Mouse (Mus musculus) adrenal gland, postnatal 14 days (tissue): Measurements from ENCODE around the gene Lig1. TPM values are rescaled to one million over a fixed set of nuclear protein-coding genes. Genes with fewer than 3 reads are reported as not detected.

Source experiments
- DNase-seq: peaks from one replicate; pipeline ENCODE4 v3.0.0; 2021; ENCODE audit warnings: mixed read lengths
- long read RNA-seq, 2 experiments: library from polyadenylated mRNA; stranded (forward); transcript quantifications; one replicate each; pipeline ENCODE4 v2.0.0; 2021
- total RNA-seq: library from RNA; stranded (reverse); gene quantifications from 2 replicates; pipeline ENCODE4 v1.2.3, GENCODE M21; 2021

Lig1 gene
- total RNA-seq = 27.4 and 30.2 TPM in 2 replicates
- long read RNA-seq, experiment 1, transcript Lig1-209 (28 exons, 3,054 nt) = major isoform, 8 of 72 reads
- long read RNA-seq, experiment 1, partial matches to known transcripts = 12 of 72 reads
- long read RNA-seq, experiment 1, other reads (novel, unspliced or antisense) = 52 of 72 reads
- long read RNA-seq, experiment 2, transcript Lig1-209 (28 exons, 3,054 nt) = major isoform, 6 of 59 reads
- long read RNA-seq, experiment 2, partial matches to known transcripts = 5 of 59 reads
- long read RNA-seq, experiment 2, other reads (novel, unspliced or antisense) = 48 of 59 reads

- no peak for DNase-seq
Observed at GRCm38 (mm10) chr7:13277081-13277480, at the start of gene Lig1. Gene Lig1 (plus strand): TSS chr7:13277283.

DNA sequence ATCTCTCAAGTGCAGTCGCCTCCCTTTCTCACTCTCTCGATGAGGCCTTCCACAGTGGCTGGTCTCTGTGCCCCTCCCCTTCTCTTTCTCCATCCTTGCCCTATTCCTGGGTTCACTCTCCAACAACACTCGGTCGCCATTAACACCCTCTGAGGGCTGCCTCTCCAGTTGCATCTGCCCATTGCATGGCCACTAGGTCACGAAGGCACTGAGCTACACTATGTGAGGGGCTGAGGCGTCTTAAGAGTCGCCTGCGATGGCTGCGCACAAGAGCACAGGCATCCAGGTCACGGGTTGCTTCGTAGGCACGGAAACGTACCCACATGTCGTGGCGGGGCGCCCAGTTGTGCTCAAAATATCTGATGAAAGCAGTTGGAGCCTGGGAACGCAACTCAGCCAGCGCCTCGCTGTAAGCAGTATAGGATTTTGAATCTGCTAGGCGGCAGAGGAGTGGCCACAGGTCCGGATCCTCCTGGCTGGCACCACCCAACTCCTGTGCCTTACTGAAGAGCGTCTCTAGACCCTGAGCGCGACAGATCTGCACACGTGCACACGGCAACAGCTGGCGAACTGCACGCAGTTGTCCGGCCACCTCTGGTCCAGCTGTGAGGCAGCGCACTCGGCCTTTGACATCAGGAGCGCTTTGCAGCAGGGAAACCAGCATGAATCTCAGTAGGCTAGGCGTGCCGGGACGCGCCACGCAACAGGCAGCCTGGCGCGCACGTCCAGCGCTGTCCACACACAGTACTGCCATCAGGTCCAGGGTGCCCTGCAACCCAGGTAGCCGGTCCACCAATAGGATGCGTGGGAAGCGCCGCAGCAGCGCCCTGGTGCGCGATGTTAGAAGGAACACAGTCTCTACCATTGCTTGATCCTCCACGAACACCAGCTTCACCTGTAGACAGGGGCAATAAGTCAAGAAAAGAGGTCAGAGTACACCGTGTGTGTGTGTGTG, 16.1 kb upstream of the Lig1 start:
- no peak for DNase-seq

GRCm38 (mm10) chr7:13263851-13264250, 13.2 kb upstream of the Lig1 start:
- no peak for DNase-seq

GRCm38 (mm10) chr7:13264396-13264795, 12.7 kb upstream of the Lig1 start:
- DNase-seq = no peak

GRCm38 (mm10) chr7:13268749-13269260, 8.3 kb upstream of the Lig1 start:
- DNase-seq = no peak

GRCm38 (mm10) chr7:13269394-13269793, 7.7 kb upstream of the Lig1 start:
- no peak for DNase-seq

DNA sequence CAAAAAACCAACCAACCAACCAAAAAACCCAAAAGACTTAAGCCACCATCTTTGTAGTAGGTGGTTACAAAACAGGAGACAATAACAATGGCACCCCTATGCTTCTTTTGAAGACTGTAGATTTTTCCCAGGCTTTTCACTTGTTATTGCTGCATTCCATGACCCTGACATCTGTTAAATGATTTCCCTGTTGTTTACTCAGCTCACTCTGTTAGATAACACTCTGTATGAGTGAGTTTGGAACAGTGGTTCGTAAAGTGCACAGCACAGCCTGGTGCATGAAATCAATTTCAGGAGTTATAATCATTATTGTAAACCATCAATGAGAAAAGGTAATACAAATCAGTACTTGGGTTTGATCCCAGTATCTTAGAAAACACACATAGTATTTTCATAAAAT, 5.4 kb upstream of the Lig1 start:
- DNase-seq = no peak

DNA sequence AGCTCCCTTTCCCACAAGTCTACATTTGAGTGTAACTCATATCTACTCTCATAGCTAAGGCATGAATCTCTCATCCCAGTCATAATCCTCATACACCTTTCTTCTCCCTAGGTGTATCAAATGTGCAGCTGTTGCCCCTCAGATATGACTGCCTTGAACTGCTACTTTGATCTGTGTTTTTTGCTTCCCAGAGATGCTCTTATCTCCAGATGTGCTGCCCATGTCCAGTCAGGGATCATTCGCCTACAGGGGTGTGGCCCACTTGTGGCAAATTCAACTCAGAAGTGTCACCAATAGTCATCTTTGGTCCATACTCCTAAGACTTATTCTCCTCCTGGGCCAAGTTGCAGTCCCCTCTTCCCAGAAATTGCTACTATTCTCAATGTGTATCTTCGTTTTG, 750 bp downstream of the Lig1 start:
- no peak for DNase-seq

- peak; percentile 96 for DNase-seq
Observed at GRCm38 (mm10) chr7:13278308-13278891, 1.3 kb downstream of the Lig1 start, which contains the start of gene Zswim9. Gene Zswim9 (minus strand): TSS chr7:13278721.

DNA sequence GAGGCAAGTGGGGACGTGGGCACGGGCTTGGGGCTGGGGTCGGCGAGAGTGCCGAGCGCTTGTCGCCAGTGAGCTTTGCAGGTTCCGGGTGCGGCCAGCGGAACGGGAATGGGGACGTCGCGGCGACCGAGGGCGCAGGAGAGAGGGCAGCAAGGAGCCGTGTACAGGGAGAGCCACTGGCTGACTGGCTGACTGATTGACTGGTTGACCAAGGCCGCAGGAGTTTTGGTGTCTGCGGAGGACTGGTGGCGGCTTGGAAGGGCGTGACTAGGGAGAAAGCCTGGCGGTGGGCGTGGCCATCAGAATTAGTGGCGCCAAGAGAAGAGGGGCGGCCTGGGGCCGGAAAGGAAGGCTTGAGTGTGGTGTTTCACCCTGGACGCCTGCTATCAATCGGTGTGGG, 1.9 kb downstream of the Lig1 start:
- peak; percentile 14 for DNase-seq

GRCm38 (mm10) chr7:13288621-13289020, 11.5 kb downstream of the Lig1 start:
- DNase-seq = peak; percentile 17

DNA sequence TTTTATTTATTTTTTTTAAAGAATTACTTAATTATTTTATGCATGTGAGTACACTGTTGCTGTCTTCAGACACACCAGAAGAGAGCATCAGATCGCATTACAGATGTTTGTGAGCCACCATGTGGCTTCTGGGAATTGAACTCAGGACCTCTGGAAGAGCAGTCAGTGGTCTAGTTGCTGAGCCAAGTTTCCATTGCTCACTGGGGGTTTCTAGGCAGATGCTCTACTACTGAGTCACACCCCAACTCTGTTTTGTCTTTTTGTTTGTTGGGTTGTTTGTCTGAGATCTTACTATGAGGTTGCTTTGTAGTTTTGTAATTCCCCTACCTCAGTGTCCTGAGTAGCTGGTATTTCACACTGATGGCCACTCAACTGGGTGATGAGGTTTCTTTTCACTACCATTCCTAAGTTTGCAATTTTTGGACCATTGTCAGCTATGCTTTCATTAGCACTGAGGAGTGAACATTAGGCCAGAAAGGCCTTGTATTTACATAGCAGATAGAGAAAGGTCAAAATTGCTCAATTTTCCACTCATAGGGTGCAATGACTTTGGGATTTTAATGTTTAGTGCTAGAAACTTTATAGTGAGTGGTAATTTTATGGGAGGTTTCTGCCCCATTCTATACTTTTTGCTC, 13.1 kb downstream of the Lig1 start:
- DNase-seq = no peak

GRCm38 (mm10) chr7:13291370-13291769, 14.3 kb downstream of the Lig1 start:
- no peak for DNase-seq

DNA sequence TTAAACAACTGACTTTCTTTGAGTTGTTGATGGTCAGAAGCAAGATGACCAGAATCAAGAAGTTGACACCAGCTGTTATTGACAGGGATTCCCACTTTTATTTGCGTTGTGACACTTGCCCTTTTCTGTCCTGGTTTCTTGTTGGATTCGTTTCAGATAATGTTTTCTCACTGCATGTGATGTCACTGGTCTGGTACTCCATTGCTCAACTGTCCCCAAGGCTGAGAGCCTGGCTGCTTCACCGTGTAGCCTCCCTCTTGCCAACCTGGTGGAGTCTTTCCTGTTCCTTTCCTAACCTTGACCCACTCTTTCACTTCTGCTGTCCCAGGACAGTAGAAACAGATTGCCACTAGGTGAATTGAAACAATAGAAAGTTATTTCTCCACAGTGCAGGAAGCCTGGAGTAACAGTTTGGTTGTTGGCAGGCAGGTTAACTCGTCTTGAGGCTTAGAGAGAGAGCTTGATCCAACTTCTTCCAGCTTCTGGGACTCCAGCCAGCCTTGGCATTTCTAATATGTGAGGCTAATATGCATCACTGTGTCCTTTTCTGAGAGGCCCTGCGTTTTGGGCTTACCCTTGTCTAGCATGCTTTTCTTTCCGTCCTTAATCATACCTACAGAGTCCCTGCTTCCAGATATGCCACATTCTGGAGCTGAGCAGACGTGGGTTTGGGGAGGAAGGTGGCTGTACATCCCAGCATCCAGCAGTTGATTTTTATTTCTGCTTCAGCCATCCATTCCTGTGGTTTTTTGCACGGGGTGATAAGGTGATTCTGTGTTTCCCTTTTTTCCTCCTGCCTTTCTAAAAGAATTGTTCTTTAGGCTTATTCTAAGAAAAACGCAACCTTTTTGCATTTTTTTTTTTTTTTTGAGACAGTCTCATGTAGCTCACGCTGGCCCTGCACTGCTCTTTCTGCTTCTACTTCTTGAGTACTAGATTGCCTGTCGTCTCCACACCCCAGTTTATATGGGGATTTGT, 17.1 kb downstream of the Lig1 start:
- peak; percentile 69 for DNase-seq

GRCm38 (mm10) chr7:13295256-13295655, 18.2 kb downstream of the Lig1 start:
- DNase-seq = no peak

- DNase-seq = no peak
Observed at GRCm38 (mm10) chr7:13297636-13298035, 20.6 kb downstream of the Lig1 start.

- DNase-seq = no peak
Observed at GRCm38 (mm10) chr7:13298821-13299220, 21.7 kb downstream of the Lig1 start.

DNA sequence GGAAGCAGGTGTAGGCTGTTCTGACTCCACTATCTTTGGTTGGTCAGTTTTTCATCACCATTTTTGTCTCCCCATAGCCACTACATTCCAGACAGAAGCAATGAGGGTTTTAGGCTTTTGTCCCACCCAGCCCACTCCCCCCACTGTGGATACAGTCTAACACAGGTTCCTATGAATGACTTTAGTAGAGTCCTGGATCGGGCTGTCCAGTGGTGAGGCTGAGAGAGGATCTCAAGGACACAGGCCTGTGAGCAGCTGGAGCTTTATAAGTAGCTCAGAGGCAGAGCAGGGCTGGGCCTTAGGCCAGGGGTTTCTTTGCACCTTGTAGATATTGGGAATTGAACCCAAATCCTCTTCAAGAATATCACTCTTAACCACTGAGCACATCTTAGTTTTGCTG, 24.6 kb downstream of the Lig1 start:
- DNase-seq = no peak

DNA sequence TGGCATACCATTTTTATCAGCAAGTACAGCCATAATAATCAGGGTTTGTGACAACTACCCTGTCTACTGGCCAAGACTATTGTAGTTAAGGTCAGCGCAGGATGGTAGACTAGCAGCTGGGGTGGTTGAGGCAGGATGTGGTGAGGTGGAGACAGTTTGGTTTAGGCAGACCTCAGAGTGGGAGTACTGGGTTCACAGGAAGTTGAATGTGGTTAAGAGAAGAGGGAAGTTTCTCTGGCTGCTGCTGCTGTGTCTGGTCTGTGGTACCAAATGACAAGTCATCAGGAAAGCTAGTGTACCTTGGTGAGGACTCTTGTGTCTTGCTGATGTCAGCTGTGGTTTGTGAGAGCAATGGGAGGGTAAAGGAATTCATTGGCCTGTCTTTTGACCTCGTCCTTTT, 25.7 kb downstream of the Lig1 start:
- DNase-seq = no peak

DNA sequence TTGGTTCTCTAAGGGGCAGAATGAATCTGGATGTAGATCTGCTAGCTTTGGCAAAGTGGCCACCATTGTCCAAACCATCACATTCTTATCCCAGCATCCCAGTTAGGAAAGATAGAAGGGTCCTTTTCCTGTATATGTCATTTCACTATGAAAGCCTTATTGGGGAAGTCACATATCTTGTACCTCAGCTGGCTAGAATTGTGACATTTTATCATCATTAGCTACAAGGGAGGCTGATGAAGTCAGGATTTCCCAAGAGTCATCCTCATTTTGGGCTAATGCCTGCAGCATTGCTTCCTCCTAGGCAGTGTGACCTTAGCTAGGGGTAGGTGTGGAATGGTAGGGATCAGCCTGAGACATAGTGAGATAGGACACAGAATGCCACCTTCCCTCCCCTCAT, 26.3 kb downstream of the Lig1 start:
- no peak for DNase-seq

- DNase-seq = no peak
Observed at GRCm38 (mm10) chr7:13309407-13309806, 32.3 kb downstream of the Lig1 start.
